Mouse (Mus musculus): ENCODE measurements at regions not wholly inside any gene's neighbourhood (a gene's known extent, or its start where the extent isn't known, plus 50 kb on each side); places are given as distances from the start of the nearest gene placed in this dataset.

- H3K4me3 ChIP-seq = no peak overlapping the region
- WGBS = 84% methylated on average over 4 of the region's 4 CpGs
- H3K4me1 ChIP-seq (replicated peaks) = no peaks in the 10 kb centered on the region
- no peak overlapping the region for H3K4me2 ChIP-seq
- H3K27ac ChIP-seq (ENCODE audit: poor library complexity, severe bottlenecking) = no peak overlapping the region
- H3K27me3 ChIP-seq (replicated peaks) = no peaks in the 10 kb centered on the region
- H3K9me3 ChIP-seq (replicated peaks) = no peaks in the 10 kb centered on the region
- no peak for ATAC-seq (ENCODE audit: insufficient number of reproducible peaks, low FRiP score)
- no peak overlapping the region for H3K9ac ChIP-seq
- H3K36me3 ChIP-seq = no peaks in the 10 kb centered on the region
These were observed 583.6 kb upstream of the Nectin3 start for GRCm38 (mm10) chr16:47081896-47082295.

- no peaks in the 10 kb centered on the region for H3K27me3 ChIP-seq (replicated peaks)
- H3K9me3 ChIP-seq (replicated peaks) = no peaks in the 10 kb centered on the region
- H3K4me2 ChIP-seq = no peak overlapping the region
- no peak overlapping the region for H3K4me3 ChIP-seq
- no peak overlapping the region for H3K9ac ChIP-seq
- no peak overlapping the region for H3K27ac ChIP-seq (ENCODE audit: poor library complexity, severe bottlenecking)
- no peak for ATAC-seq (ENCODE audit: insufficient number of reproducible peaks, low FRiP score)
- WGBS = 44% methylated on average over 2 of the region's 2 CpGs
- no peaks in the 10 kb centered on the region for H3K4me1 ChIP-seq (replicated peaks)
- no peaks in the 10 kb centered on the region for H3K36me3 ChIP-seq
These were observed 582.0 kb upstream of the Nectin3 start for GRCm38 (mm10) chr16:47080330-47080729.

- WGBS = 78% methylated on average over 8 of the region's 8 CpGs
- ATAC-seq (ENCODE audit: insufficient number of reproducible peaks, low FRiP score) = no peak
- Histone ChIP-seq H3K4me1 (replicated peaks) (no peaks in the 10 kb centered on the region), H3K4me3 (no peak overlapping the region), H3K36me3 (no peaks in the 10 kb centered on the region), H3K4me2 (no peak overlapping the region), H3K9ac (no peak overlapping the region), H3K9me3 (replicated peaks) (no peaks in the 10 kb centered on the region), H3K27ac (ENCODE audit: poor library complexity, severe bottlenecking) (no peak overlapping the region), H3K27me3 (replicated peaks) (no peaks in the 10 kb centered on the region)
These were observed 561.1 kb upstream of the Nectin3 start for GRCm38 (mm10) chr16:47059293-47059963.

- Histone ChIP-seq H3K4me1 (replicated peaks) (no peaks in the 10 kb centered on the region), H3K9ac (no peak overlapping the region), H3K27ac (ENCODE audit: poor library complexity, severe bottlenecking) (no peak overlapping the region), H3K4me2 (no peak overlapping the region), H3K9me3 (replicated peaks) (no peaks in the 10 kb centered on the region), H3K36me3 (no peaks in the 10 kb centered on the region), H3K27me3 (replicated peaks) (no peaks in the 10 kb centered on the region), H3K4me3 (no peak overlapping the region)
- whole genome bisulfite sequencing = 67% methylated on average over 5 of the region's 5 CpGs
- ATAC-seq (ENCODE audit: insufficient number of reproducible peaks, low FRiP score) = no peak
These were observed 560.5 kb upstream of the Nectin3 start for GRCm38 (mm10) chr16:47058811-47059210.

GRCm38 (mm10) chr16:47025971-47026370, 527.6 kb upstream of the Nectin3 start:
- H3K4me1 ChIP-seq (replicated peaks) = no peaks in the 10 kb centered on the region
- no peak for ATAC-seq (ENCODE audit: insufficient number of reproducible peaks, low FRiP score)

GRCm38 (mm10) chr16:47017486-47017885, 519.2 kb upstream of the Nectin3 start:
- ATAC-seq (ENCODE audit: insufficient number of reproducible peaks, low FRiP score) = no peak
- Histone ChIP-seq H3K9ac (no peak overlapping the region), H3K4me2 (no peak overlapping the region), H3K4me3 (no peak overlapping the region), H3K36me3 (no peaks in the 10 kb centered on the region), H3K27ac (ENCODE audit: poor library complexity, severe bottlenecking) (no peak overlapping the region), H3K4me1 (replicated peaks) (no peaks in the 10 kb centered on the region), H3K27me3 (replicated peaks) (no peaks in the 10 kb centered on the region), H3K9me3 (replicated peaks) (no peaks in the 10 kb centered on the region)
- 78% methylated on average over 3 of the region's 3 CpGs for WGBS

More at GRCm38 (mm10) chr16:47025971-47026370, 527.6 kb upstream of the Nectin3 start:
- Histone ChIP-seq H3K36me3 (no peaks in the 10 kb centered on the region), H3K9ac (no peak overlapping the region), H3K27ac (ENCODE audit: poor library complexity, severe bottlenecking) (no peak overlapping the region), H3K27me3 (replicated peaks) (no peaks in the 10 kb centered on the region), H3K4me3 (no peak overlapping the region), H3K4me2 (no peak overlapping the region), H3K9me3 (replicated peaks) (no peaks in the 10 kb centered on the region)

GRCm38 (mm10) chr16:46982910-46983600, 484.7 kb upstream of the Nectin3 start:
- no peaks in the 10 kb centered on the region for H3K4me1 ChIP-seq (replicated peaks)
- no peak overlapping the region for H3K4me3 ChIP-seq
- H3K27ac ChIP-seq (ENCODE audit: poor library complexity, severe bottlenecking) = no peak overlapping the region
- H3K27me3 ChIP-seq (replicated peaks) = no peaks in the 10 kb centered on the region
- H3K9ac ChIP-seq = no peak overlapping the region
- WGBS = 66% methylated on average over 6 of the region's 6 CpGs
- no peak overlapping the region for H3K4me2 ChIP-seq
- H3K9me3 ChIP-seq (replicated peaks) = no peaks in the 10 kb centered on the region
- no peak for ATAC-seq (ENCODE audit: insufficient number of reproducible peaks, low FRiP score)
- no peaks in the 10 kb centered on the region for H3K36me3 ChIP-seq

GRCm38 (mm10) chr16:46982272-46982909, 484.1 kb upstream of the Nectin3 start:
- Histone ChIP-seq H3K9ac (no peak overlapping the region), H3K36me3 (no peaks in the 10 kb centered on the region), H3K27me3 (replicated peaks) (no peaks in the 10 kb centered on the region), H3K9me3 (replicated peaks) (no peaks in the 10 kb centered on the region), H3K4me2 (no peak overlapping the region), H3K4me3 (no peak overlapping the region), H3K4me1 (replicated peaks) (no peaks in the 10 kb centered on the region), H3K27ac (ENCODE audit: poor library complexity, severe bottlenecking) (no peak overlapping the region)
- WGBS = 74% methylated on average over 5 of the region's 5 CpGs
- ATAC-seq (ENCODE audit: insufficient number of reproducible peaks, low FRiP score) = no peak

GRCm38 (mm10) chr16:46965741-46966140, 467.4 kb upstream of the Nectin3 start:
- Histone ChIP-seq H3K27me3 (replicated peaks) (no peaks in the 10 kb centered on the region), H3K36me3 (no peaks in the 10 kb centered on the region), H3K9me3 (replicated peaks) (0 out of 2 replicates have a peak, but pooled peaks cover 2% of the 10 kb centered on the region), H3K4me1 (replicated peaks) (no peaks in the 10 kb centered on the region), H3K27ac (ENCODE audit: poor library complexity, severe bottlenecking) (no peak overlapping the region), H3K9ac (no peak overlapping the region), H3K4me2 (no peak overlapping the region), H3K4me3 (no peak overlapping the region)
- no peak for ATAC-seq (ENCODE audit: insufficient number of reproducible peaks, low FRiP score)
- WGBS = 80% methylated on average over 7 of the region's 7 CpGs

- H3K4me3 ChIP-seq = no peak overlapping the region
- H3K27me3 ChIP-seq (replicated peaks) = no peaks in the 10 kb centered on the region
- H3K4me1 ChIP-seq (replicated peaks) = no peaks in the 10 kb centered on the region
- H3K4me2 ChIP-seq = no peak overlapping the region
- H3K9me3 ChIP-seq (replicated peaks) = 0 out of 2 replicates have a peak, but pooled peaks cover 2% of the 10 kb centered on the region
- H3K36me3 ChIP-seq = no peaks in the 10 kb centered on the region
- WGBS = 82% methylated on average over 1 of the region's 1 CpGs
- ATAC-seq (ENCODE audit: insufficient number of reproducible peaks, low FRiP score) = no peak
- no peak overlapping the region for H3K9ac ChIP-seq
- no peak overlapping the region for H3K27ac ChIP-seq (ENCODE audit: poor library complexity, severe bottlenecking)
These were observed 458.7 kb upstream of the Nectin3 start for GRCm38 (mm10) chr16:46956990-46957389.

GRCm38 (mm10) chr16:46926060-46926459, 427.7 kb upstream of the Nectin3 start:
- Histone ChIP-seq H3K4me3 (no peak overlapping the region), H3K27me3 (replicated peaks) (no peaks in the 10 kb centered on the region), H3K4me2 (no peak overlapping the region), H3K4me1 (replicated peaks) (no peaks in the 10 kb centered on the region), H3K27ac (ENCODE audit: poor library complexity, severe bottlenecking) (no peak overlapping the region), H3K9me3 (replicated peaks) (peaks cover 5% of the 10 kb centered on the region), H3K9ac (no peak overlapping the region), H3K36me3 (no peaks in the 10 kb centered on the region)
- ATAC-seq (ENCODE audit: insufficient number of reproducible peaks, low FRiP score) = no peak
- 62% methylated on average over 3 of the region's 3 CpGs for whole genome bisulfite sequencing
